Mouse (Mus musculus): ENCODE measurements around the gene Olfr874. TPM values are rescaled to one million over a fixed set of nuclear protein-coding genes. Genes with fewer than 3 reads are reported as not detected.
"Not testable (repeated sequence)": the region's sequence is repeated elsewhere in the genome, so short reads cannot be mapped to it uniquely, and the experiment has no call there.

The Olfr874 gene
- polyA plus RNA-seq, 1 experiment from 2014 or later: not detected

DNA sequence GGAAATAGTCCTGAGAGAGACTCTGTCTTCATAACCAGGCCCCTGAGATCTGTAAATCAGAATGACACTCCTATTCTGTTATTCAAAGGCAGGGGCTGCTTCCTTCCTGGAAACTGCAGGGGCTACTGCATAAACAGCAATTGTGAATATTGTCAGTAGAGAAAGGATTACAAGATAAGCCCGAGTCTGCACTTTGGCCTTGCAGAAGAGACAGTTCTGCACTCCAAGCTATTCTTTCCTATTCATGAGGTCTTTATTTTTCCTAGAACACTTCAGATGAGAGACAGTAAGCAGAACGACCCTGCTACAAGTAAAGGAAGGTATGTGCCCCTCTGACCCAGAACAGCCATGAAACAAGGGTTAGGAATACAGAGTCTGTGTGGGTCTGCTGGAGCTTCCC is 26.9 kb downstream of the Olfr874 start, which contains the start of gene Olfr875:
Gene Olfr875 (plus strand): TSS at position 99 of the 400 bp plus-strand sequence.
- WGBS: 46% methylated on average over 2 of the region's 2 CpGs
- ATAC-seq (replicated peaks; ENCODE audit: low FRiP score): no peak

DNA sequence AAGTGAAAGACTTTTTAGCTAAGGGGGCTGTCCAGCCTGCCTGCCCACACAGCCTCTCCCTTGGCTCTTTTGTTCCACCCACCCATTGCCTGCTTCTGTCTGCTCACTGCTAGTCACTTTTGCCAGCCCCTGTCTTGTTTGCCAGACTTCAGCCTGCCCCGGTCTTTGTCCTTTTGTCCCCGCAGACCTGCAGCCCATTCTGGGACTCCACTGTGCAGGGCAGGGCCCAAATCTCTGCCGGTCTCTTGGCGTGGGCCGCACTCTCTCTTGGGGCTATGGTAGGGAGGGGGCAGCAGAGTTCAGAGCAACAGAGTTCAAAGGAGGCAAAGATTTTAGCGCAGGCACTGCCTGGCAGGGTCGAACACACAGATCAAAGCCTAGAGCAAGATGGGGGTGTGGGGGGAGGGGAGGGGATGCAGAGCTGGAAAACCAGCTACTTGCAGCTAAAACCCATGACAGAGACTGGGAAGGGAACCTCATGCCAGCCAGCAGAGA is 37.9 kb downstream of the Olfr874 start:
- Histone ChIP-seq H3K27me3 (replicated peaks; ENCODE audit: control insufficient read depth, insufficient read depth, low read length) (no peaks in the 10 kb centered on the region), H3K9me3 (ENCODE audit: control insufficient read depth, low read length) (no peaks in the 10 kb centered on the region), H3K36me3 (ENCODE audit: control insufficient read depth, insufficient read depth, low read length) (no peaks in the 10 kb centered on the region), H3K9ac (ENCODE audit: low read depth, low read length) (no peak overlapping the region; the same call in 1 of the 2 replicates), H3K4me2 (peak overlapping the region; percentile 26; the same call in 1 of the 2 replicates), H3K4me3 (ENCODE audit: low read depth, low read length) (no peak overlapping the region), H3K27ac (ENCODE audit: low read depth, low read length) (peak overlapping the region; percentile 9), H3K4me1 (replicated peaks; ENCODE audit: control insufficient read depth, insufficient read depth, low read length) (no peaks in the 10 kb centered on the region)
- ATAC-seq (replicated peaks; ENCODE audit: low FRiP score) (peak; percentile 84), DNase-seq (ENCODE audit: low spot score) (peak; percentile 44)
- WGBS: 16% methylated on average over 7 of the region's 7 CpGs

More for the DNA sequence above, 26.9 kb downstream of the Olfr874 start, which contains the start of gene Olfr875:
- no peak within 1 kb of the TSS for H3K4me3 ChIP-seq (ENCODE audit: low read depth, low read length)
- no peaks in the 10 kb centered on the region for H3K9me3 ChIP-seq (ENCODE audit: control insufficient read depth, low read length)
- no peaks in the 10 kb centered on the region for H3K4me1 ChIP-seq (replicated peaks; ENCODE audit: control insufficient read depth, insufficient read depth, low read length)
- no peak within 1 kb of the TSS for H3K4me2 ChIP-seq
- H3K9ac ChIP-seq (ENCODE audit: low read depth, low read length): no peak within 1 kb of the TSS
- H3K36me3 ChIP-seq (ENCODE audit: control insufficient read depth, insufficient read depth, low read length): no peaks in the 10 kb centered on the region
- no peak within 1 kb of the TSS for H3K27ac ChIP-seq (ENCODE audit: low read depth, low read length)
- no peak for DNase-seq (ENCODE audit: low spot score)
- no peaks in the 10 kb centered on the region for H3K27me3 ChIP-seq (replicated peaks; ENCODE audit: control insufficient read depth, insufficient read depth, low read length)

DNA sequence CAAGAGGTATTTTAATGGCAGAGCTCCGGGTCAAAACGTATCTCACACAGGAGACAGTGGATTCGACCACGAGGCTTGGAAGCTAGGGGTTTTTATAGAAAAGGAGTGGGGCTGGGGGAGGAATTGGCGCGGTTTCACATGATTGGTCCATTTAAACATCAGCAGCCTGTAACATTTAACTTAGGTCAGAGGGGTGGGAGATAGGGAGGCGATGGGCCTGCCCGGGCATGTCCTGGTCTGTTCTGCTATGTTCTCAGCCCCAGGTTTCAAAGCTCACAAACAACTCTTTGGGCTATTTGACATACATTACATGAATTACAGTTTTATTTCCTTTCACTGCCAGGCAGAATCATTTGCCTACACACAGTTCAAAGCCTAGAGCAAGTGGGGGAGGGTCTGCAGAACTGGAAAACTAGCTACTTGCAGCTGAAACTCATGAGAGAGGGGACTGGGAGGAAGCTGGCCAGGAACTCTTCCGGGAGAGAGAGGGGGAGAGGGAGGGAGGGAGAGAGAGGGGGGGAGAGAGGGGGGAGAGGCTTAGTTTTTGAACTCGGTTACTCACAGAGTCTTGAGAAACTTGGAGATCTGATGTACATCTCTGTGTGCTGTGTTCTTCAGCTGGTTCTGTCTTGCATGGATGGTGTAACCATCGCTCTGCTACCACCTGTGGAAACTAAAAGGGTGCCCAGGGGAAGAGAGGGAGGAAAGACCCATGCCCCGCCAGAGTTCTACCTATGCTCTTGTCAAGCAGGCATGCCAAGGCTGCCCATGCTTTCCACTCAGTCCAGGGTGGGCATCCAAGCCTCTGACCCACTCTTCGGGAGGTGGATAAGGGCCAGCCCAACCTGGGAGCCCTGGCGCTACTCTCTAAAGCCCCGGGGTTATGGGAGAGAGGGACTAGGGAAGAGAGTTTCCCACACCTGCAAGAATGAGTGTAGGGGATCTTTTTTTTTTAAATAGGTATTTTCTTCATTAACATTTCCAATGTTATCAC is 38.8 kb downstream of the Olfr874 start:
- not testable (repeated sequence) for H3K36me3 ChIP-seq (ENCODE audit: control insufficient read depth, insufficient read depth, low read length); H3K4me1 ChIP-seq (replicated peaks; ENCODE audit: control insufficient read depth, insufficient read depth, low read length); H3K9me3 ChIP-seq (ENCODE audit: control insufficient read depth, low read length); H3K4me2 ChIP-seq; H3K4me3 ChIP-seq (ENCODE audit: low read depth, low read length); DNase-seq (ENCODE audit: low spot score); H3K27ac ChIP-seq (ENCODE audit: low read depth, low read length); H3K9ac ChIP-seq (ENCODE audit: low read depth, low read length); H3K27me3 ChIP-seq (replicated peaks; ENCODE audit: control insufficient read depth, insufficient read depth, low read length)
- WGBS: 61% methylated on average over 11 of the region's 15 CpGs
- peak; percentile 54; the same call in 1 of the 2 replicates for ATAC-seq (replicated peaks; ENCODE audit: low FRiP score)

DNA sequence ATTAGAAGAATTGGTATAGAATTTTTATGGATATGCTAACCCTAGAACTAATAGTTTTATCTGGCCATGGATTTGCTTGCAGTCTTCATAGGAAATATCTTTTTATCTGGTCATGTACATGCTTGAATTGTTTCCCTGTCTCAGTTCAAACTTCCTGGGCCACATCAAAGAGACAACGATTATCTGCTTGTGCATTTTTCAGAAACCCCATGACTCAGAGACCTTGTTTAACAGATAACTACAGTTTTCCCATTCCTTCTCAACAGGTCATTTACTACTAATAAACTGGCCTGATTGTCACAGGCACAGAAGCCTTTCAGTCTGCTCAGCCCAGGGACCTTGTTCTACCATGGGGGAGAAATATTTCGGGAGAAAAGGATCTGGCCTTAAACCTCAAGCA is 41.5 kb downstream of the Olfr874 start:
- no peaks in the 10 kb centered on the region for H3K36me3 ChIP-seq (ENCODE audit: control insufficient read depth, insufficient read depth, low read length)
- no peak overlapping the region for H3K4me3 ChIP-seq (ENCODE audit: low read depth, low read length)
- no peak for ATAC-seq (replicated peaks; ENCODE audit: low FRiP score)
- H3K27ac ChIP-seq (ENCODE audit: low read depth, low read length): no peak overlapping the region
- H3K27me3 ChIP-seq (replicated peaks; ENCODE audit: control insufficient read depth, insufficient read depth, low read length): no peaks in the 10 kb centered on the region
- no peak for DNase-seq (ENCODE audit: low spot score)
- H3K4me1 ChIP-seq (replicated peaks; ENCODE audit: control insufficient read depth, insufficient read depth, low read length): no peaks in the 10 kb centered on the region
- no peaks in the 10 kb centered on the region for H3K9me3 ChIP-seq (ENCODE audit: control insufficient read depth, low read length)
- H3K4me2 ChIP-seq: no peak overlapping the region
- 56% methylated on average over 2 of the region's 2 CpGs for WGBS
- H3K9ac ChIP-seq (ENCODE audit: low read depth, low read length): no peak overlapping the region

Other genes with a start within 250 kb of the Olfr874 start
- 34.9 and 36.6 TPM in 2 replicates for gene Esam, start 217.0 kb upstream of the Olfr874 start, polyA plus RNA-seq (2014; fragmentation: Nextera tagmentation; extraction: Ambion mirVana)
- gene Vsig2, start 205.9 kb upstream of the Olfr874 start, polyA plus RNA-seq (2014; fragmentation: Nextera tagmentation; extraction: Ambion mirVana): 0.66 and 1.5 TPM in 2 replicates
- gene Nrgn, start 192.2 kb upstream of the Olfr874 start, polyA plus RNA-seq (2014; fragmentation: Nextera tagmentation; extraction: Ambion mirVana): 20.8 and 23.6 TPM in 2 replicates
- gene Siae, start 189.4 kb upstream of the Olfr874 start, polyA plus RNA-seq (2014; fragmentation: Nextera tagmentation; extraction: Ambion mirVana): 8.0 and 8.6 TPM in 2 replicates
- 3.9 and 4.9 TPM in 2 replicates for gene Spa17, start 131.4 kb upstream of the Olfr874 start, polyA plus RNA-seq (2014; fragmentation: Nextera tagmentation; extraction: Ambion mirVana)
- gene Tbrg1, start 87.8 kb upstream of the Olfr874 start, polyA plus RNA-seq (2014; fragmentation: Nextera tagmentation; extraction: Ambion mirVana): 127 and 128 TPM in 2 replicates
- not detected in 2 replicates for gene Panx3, start 75.9 kb upstream of the Olfr874 start, polyA plus RNA-seq (2014; fragmentation: Nextera tagmentation; extraction: Ambion mirVana)
- gene Olfr160, start 28.9 kb upstream of the Olfr874 start, polyA plus RNA-seq (2014; fragmentation: Nextera tagmentation; extraction: Ambion mirVana): not detected in 2 replicates
- not detected in 2 replicates for gene Olfr875, start 26.8 kb downstream of the Olfr874 start, polyA plus RNA-seq (2014; fragmentation: Nextera tagmentation; extraction: Ambion mirVana)
- gene Olfr876, start 57.9 kb downstream of the Olfr874 start, polyA plus RNA-seq (2014; fragmentation: Nextera tagmentation; extraction: Ambion mirVana): not detected in 2 replicates
- gene Olfr877, start 109.2 kb downstream of the Olfr874 start, polyA plus RNA-seq (2014; fragmentation: Nextera tagmentation; extraction: Ambion mirVana): not detected in 2 replicates
- not detected in 2 replicates for gene Olfr145, start 151.6 kb downstream of the Olfr874 start, polyA plus RNA-seq (2014; fragmentation: Nextera tagmentation; extraction: Ambion mirVana)
- gene Olfr878, start 172.7 kb downstream of the Olfr874 start, polyA plus RNA-seq (2014; fragmentation: Nextera tagmentation; extraction: Ambion mirVana): not detected in 2 replicates
- gene Olfr881, start 246.7 kb downstream of the Olfr874 start, polyA plus RNA-seq (2014; fragmentation: Nextera tagmentation; extraction: Ambion mirVana): not detected in 2 replicates